Mouse (Mus musculus) heart, embryonic 16.5 days (tissue): ENCODE results near the gene Zfp36l1. TPM values are rescaled to one million over a fixed set of nuclear protein-coding genes. Genes with fewer than 3 reads are reported as not detected.
"Not testable (repeated sequence)": the region's sequence is repeated elsewhere in the genome, so short reads cannot be mapped to it uniquely, and the experiment has no call there.

Experiments used
- ATAC-seq: fragments of 200-750 bp; cut with Nextera tagmentation; replicated peaks from 2 replicates; pipeline ENCODE4 v1.8.0; 2017; ENCODE audit warnings: moderate number of reproducible peaks; ENCODE audit not compliant: insufficient read depth, low FRiP score; ENCODE audit errors: extremely low read depth
- H3K27ac ChIP-seq: fragments of 300-500 bp; sonication (generic); 2 replicates; pipeline ENCODE4 v1.5.1; 2014; ENCODE audit warnings: mild to moderate bottlenecking, low read length, control low read depth, moderate library complexity
- H3K27me3 ChIP-seq: fragments of 300-500 bp; sonication (generic); 2 replicates; pipeline ENCODE4 v1.6.1; 2014; ENCODE audit warnings: low read length, mixed read lengths; ENCODE audit not compliant: control insufficient read depth, insufficient read depth
- H3K36me3 ChIP-seq: fragments of 300-500 bp; sonication (generic); 2 replicates; pipeline ENCODE4 v1.6.1; 2014; ENCODE audit not compliant: control insufficient read depth, insufficient read depth
- H3K4me1 ChIP-seq: fragments of 300-500 bp; sonication (generic); 2 replicates; pipeline ENCODE4 v1.6.1; 2014; ENCODE audit warnings: low read length, mixed read lengths; ENCODE audit not compliant: control insufficient read depth, insufficient read depth
- H3K4me2 ChIP-seq: fragments of 300-500 bp; sonication (generic); 2 replicates; pipeline ENCODE4 v1.6.1; 2014; ENCODE audit warnings: low read depth, mild to moderate bottlenecking, control low read depth, low read length
- H3K4me3 ChIP-seq: fragments of 300-500 bp; sonication (generic); 2 replicates; pipeline ENCODE4 v1.5.1; 2014; ENCODE audit warnings: mild to moderate bottlenecking, control low read depth, low read length
- H3K9ac ChIP-seq: fragments of 300-500 bp; sonication (generic); 2 replicates; pipeline ENCODE4 v1.6.1; 2014; ENCODE audit warnings: low read length, control low read depth
- H3K9me3 ChIP-seq: fragments of 300-500 bp; sonication (generic); replicated peaks from 2 replicates; pipeline ENCODE4 v1.6.1; 2016; ENCODE audit warnings: low read length; ENCODE audit not compliant: control insufficient read depth
- WGBS: fragments of 180-500 bp; shearing (Covaris S2); extraction: QIAGEN DNeasy Blood & Tissue Kit; methylation state at CpG from one replicate; pipeline ENCODE4 v1.1.7; 2014; 5-methylcytosine and 5-hydroxymethylcytosine counted together
- polyA plus RNA-seq: library from polyadenylated mRNA; unstranded; fragments of >200 nt; fragmentation: Nextera tagmentation; extraction: Ambion mirVana; gene quantifications from 2 replicates; pipeline ENCODE4 v1.2.1, GENCODE M21; 2015

The Zfp36l1 gene
- polyA plus RNA-seq, 1 experiment from 2014 or later = 85.5 TPM

- peak overlapping the region; percentile 85 for H3K4me2 ChIP-seq
- peaks cover 3% of the 10 kb centered on the region; the same call in 1 of the 2 replicates for H3K36me3 ChIP-seq
- no peaks in the 10 kb centered on the region for H3K27me3 ChIP-seq
- no peaks in the 10 kb centered on the region for H3K9me3 ChIP-seq
- H3K4me1 ChIP-seq = peaks cover 11% of the 10 kb centered on the region
- peak overlapping the region; percentile 84 for H3K9ac ChIP-seq
- peak overlapping the region; percentile 70 for H3K4me3 ChIP-seq
- peak; percentile 7; the same call in 1 of the 2 replicates for ATAC-seq
- under 1% methylated on average over 51 of the region's 51 CpGs for WGBS
- peak overlapping the region; percentile 100 for H3K27ac ChIP-seq
Observed at GRCm38 (mm10) chr12:80114031-80114891, 1.4 kb upstream of the Zfp36l1 start.

- no peaks in the 10 kb centered on the region for H3K27me3 ChIP-seq
- WGBS = under 1% methylated on average over 22 of the region's 22 CpGs
- no peak for ATAC-seq
Observed at GRCm38 (mm10) chr12:80113586-80114021, 791 bp upstream of the Zfp36l1 start.

GRCm38 (mm10) chr12:80112071-80112660 is 647 bp downstream of the Zfp36l1 start:
- Histone ChIP-seq H3K9me3 (no peaks in the 10 kb centered on the region), H3K27me3 (no peaks in the 10 kb centered on the region), H3K4me3 (peak overlapping the region; percentile 70), H3K4me2 (peak overlapping the region; percentile 85), H3K9ac (peak overlapping the region; percentile 90), H3K36me3 (peaks cover 7% of the 10 kb centered on the region), H3K27ac (peak overlapping the region; percentile 97), H3K4me1 (peaks cover 11% of the 10 kb centered on the region)
- under 1% methylated on average over 26 of the region's 26 CpGs for WGBS
- ATAC-seq = no peak

More at GRCm38 (mm10) chr12:80113586-80114021, 791 bp upstream of the Zfp36l1 start:
- peaks cover 3% of the 10 kb centered on the region; the same call in 1 of the 2 replicates for H3K36me3 ChIP-seq
- H3K4me2 ChIP-seq = peak overlapping the region; percentile 85
- no peaks in the 10 kb centered on the region for H3K9me3 ChIP-seq
- peak overlapping the region; percentile 84 for H3K9ac ChIP-seq
- peak overlapping the region; percentile 100 for H3K27ac ChIP-seq
- peaks cover 11% of the 10 kb centered on the region for H3K4me1 ChIP-seq
- H3K4me3 ChIP-seq = peak overlapping the region; percentile 70

- peak overlapping the region; percentile 85 for H3K4me2 ChIP-seq
- no peak for ATAC-seq
- H3K36me3 ChIP-seq = peaks cover 9% of the 10 kb centered on the region
- H3K4me1 ChIP-seq = peaks cover 4% of the 10 kb centered on the region; the same call in 1 of the 2 replicates
- no peaks in the 10 kb centered on the region for H3K27me3 ChIP-seq
- H3K27ac ChIP-seq = peak overlapping the region; percentile 97
- no peaks in the 10 kb centered on the region for H3K9me3 ChIP-seq
- WGBS = under 1% methylated on average over 29 of the region's 29 CpGs
- H3K4me3 ChIP-seq = peak overlapping the region; percentile 70
- peak overlapping the region; percentile 90 for H3K9ac ChIP-seq
Observed at GRCm38 (mm10) chr12:80111131-80112070, 1.4 kb downstream of the Zfp36l1 start.

- peaks cover 9% of the 10 kb centered on the region for H3K36me3 ChIP-seq
- no peaks in the 10 kb centered on the region for H3K27me3 ChIP-seq
- no peaks in the 10 kb centered on the region for H3K4me1 ChIP-seq
- no peaks in the 10 kb centered on the region for H3K9me3 ChIP-seq
- no peak for ATAC-seq
- H3K27ac ChIP-seq = peak overlapping the region; percentile 97
- H3K9ac ChIP-seq = peak overlapping the region; percentile 90
- peak overlapping the region; percentile 85 for H3K4me2 ChIP-seq
- WGBS = 5% methylated on average over 9 of the region's 9 CpGs
- H3K4me3 ChIP-seq = peak overlapping the region; percentile 70
Observed at GRCm38 (mm10) chr12:80110546-80110870, 2.3 kb downstream of the Zfp36l1 start.

GRCm38 (mm10) chr12:80109753-80110545 is 2.9 kb downstream of the Zfp36l1 start:
- peaks cover 9% of the 10 kb centered on the region for H3K36me3 ChIP-seq
- 11% methylated on average over 53 of the region's 53 CpGs for WGBS
- no peaks in the 10 kb centered on the region for H3K9me3 ChIP-seq
- peak overlapping the region; percentile 70 for H3K4me3 ChIP-seq
- H3K4me2 ChIP-seq = peak overlapping the region; percentile 85
- H3K4me1 ChIP-seq = no peaks in the 10 kb centered on the region
- H3K27ac ChIP-seq = peak overlapping the region; percentile 97
- ATAC-seq = no peak
- no peaks in the 10 kb centered on the region for H3K27me3 ChIP-seq
- peak overlapping the region; percentile 90 for H3K9ac ChIP-seq

- H3K4me1 ChIP-seq, H3K27me3 ChIP-seq, H3K36me3 ChIP-seq, ATAC-seq, H3K9me3 ChIP-seq: not testable (repeated sequence)
- H3K27ac ChIP-seq = peak overlapping the region; percentile 97
- H3K4me2 ChIP-seq = peak overlapping the region; percentile 85
- WGBS = 11% methylated on average over 11 of the region's 11 CpGs
- peak overlapping the region; percentile 70 for H3K4me3 ChIP-seq
- H3K9ac ChIP-seq = peak overlapping the region; percentile 90
Observed at GRCm38 (mm10) chr12:80108896-80109668, 3.7 kb downstream of the Zfp36l1 start.
